Mouse (Mus musculus) thymus, postnatal 0 days (tissue): ENCODE measurements around the gene Pnma5. TPM values are rescaled to one million over a fixed set of nuclear protein-coding genes. Genes with fewer than 3 reads are reported as not detected.
"Not testable (repeated sequence)": the region's sequence is repeated elsewhere in the genome, so short reads cannot be mapped to it uniquely, and the experiment has no call there.

ENCODE experiments used
- DNase-seq: peaks from one replicate; pipeline ENCODE4 v3.0.0-alpha.2; 2015; ENCODE audit warnings: low spot score
- polyA plus RNA-seq: library from polyadenylated mRNA; unstranded; fragments of >200 nt; fragmentation: Nextera tagmentation; extraction: Ambion mirVana; gene quantifications from 2 replicates; pipeline ENCODE4 v1.2.1, GENCODE M21; 2015

The Pnma5 gene
- 0.09 TPM in 1 of 2 replicates, not detected in the other for polyA plus RNA-seq

DNA sequence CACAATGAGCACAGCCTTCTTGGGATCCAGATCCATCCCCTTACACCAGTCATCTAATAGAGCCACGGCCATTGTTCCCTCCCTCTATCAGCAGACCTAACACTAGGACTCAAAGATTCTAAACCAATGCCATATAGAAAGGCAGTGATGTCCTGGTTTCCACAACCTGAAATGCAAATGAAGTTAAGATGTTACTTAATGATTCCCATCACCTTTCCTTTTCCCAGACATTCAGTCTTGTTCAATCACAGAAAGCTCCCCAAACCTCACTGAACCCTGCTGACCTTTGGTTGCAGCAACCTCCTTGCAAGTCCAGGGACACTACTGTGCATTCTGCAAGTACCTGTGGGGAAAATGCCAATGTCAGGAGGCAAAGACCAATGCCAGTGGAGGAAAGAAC is at the start of gene Pnma5:
Pnma5 (minus strand) TSS at position 101 of the 400 bp plus-strand sequence.
- no peak for DNase-seq

DNA sequence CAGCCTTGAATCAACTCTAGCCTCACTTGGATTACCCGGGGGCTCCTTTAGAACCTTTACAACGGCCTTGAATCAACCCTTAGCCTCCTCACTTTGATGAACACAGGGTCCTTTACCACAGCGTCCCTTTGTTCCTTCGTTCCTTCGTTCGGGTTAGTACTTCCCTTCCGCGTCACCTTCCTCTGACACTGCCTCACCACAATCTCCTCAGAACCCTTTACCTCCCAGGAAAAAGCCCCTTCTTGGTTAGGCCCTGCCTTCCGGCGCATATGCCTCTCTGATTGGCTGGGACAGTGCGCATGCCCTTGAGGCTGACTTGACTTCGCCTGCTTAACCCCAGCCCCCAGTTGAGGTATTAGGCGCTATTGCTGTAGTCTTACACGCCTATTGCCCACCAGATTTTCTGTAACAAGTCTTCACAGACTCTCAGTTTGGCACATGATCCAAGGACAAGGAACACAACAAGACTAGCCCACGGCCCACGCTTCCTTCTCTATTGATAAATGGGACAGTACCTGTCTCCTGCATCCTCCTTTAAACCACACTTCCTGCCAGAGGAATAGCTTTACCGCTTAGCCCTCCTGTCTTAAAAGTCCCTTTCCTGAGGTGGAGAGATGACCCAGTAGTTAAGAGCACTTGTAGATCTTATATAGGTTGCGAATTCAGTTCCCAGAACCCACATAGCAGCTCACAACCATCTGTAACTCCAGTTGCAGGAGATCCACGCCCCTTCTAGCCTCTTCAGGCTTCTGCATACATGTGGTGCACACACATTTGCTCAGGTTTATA is 45.6 kb upstream of the Pnma5 start, which contains the start of gene Xlr4a:
Xlr4a (minus strand) TSS at position 212 of the 789 bp plus-strand sequence.
- peak; percentile 45 for DNase-seq

DNA sequence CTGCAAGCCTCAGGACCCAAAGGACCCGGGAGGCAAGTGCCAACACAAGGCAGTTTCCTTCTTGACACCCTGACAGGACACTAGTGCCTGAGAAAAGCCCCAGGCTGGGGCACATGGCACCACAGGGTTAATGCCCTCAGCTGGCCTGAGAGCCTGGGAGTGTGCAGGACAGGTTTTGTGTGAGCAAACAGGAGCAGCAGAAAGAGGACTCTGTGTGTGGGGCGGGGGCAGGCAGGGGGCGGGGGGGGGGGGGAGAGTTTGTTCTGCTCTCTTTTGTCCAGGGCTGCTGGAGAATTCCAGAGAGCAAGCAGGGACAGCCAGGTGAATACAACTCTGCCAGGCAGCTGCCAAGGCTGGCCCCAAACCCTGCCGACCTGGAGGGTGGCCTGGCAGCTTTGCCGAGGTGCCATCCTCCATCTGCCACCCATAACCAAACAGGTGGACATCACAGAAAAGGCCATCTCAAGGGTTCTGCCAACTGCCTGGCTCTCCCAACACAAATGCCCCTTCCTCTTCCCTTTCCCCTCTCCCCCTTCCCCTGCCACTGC is 29.9 kb upstream of the Pnma5 start:
- not testable (repeated sequence) for DNase-seq

- DNase-seq, result no peak
Observed at GRCm38 (mm10) chrX:73064415-73064793, 27.5 kb upstream of the Pnma5 start, which contains the start of gene Pnma3. Gene Pnma3, plus strand, starts transcription at chrX:73064787.

GRCm38 (mm10) chrX:73063512-73064414 is 26.9 kb upstream of the Pnma5 start:
- no peak for DNase-seq

- no peak for DNase-seq
Observed at GRCm38 (mm10) chrX:73062323-73062722, 25.4 kb upstream of the Pnma5 start.

- DNase-seq, result no peak
Observed at GRCm38 (mm10) chrX:73061528-73061927, 24.6 kb upstream of the Pnma5 start.

DNA sequence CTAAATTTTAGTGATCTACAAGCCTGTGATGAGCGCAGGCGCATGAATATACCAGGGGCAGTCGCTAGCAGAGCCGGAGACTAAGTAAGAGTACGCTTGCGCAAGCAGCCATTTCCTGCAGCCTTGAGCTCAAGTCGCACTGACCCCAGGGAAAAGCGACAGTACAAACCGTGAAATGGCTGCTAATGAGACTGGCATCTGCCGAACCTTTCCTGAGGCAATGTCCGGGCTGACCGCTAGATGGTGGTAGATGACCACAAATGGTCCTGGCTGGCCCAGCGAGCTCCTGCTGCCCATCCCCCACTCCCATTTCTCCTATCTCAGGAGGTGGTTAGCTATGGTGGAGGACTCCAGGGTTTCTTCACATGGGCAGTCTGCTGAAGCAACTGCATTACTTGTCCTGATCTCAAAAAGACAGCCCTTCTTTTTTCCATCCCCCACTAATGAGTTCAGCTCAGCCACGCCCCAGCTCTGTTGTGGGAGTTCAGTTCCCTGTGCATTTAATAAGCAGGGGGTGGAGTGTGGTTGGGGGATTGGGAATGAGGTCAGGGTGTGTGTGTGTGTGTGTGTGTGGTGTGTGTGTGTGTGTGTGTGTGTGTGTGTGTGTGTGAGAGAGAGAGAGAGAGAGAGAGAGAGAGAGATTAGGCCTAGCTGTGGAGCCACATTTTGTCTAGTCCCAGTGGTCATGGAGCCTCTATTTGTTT is 17.1 kb upstream of the Pnma5 start:
- DNase-seq, result peak; percentile 85

GRCm38 (mm10) chrX:73039666-73040065 is 2.8 kb upstream of the Pnma5 start:
- DNase-seq, result no peak

DNA sequence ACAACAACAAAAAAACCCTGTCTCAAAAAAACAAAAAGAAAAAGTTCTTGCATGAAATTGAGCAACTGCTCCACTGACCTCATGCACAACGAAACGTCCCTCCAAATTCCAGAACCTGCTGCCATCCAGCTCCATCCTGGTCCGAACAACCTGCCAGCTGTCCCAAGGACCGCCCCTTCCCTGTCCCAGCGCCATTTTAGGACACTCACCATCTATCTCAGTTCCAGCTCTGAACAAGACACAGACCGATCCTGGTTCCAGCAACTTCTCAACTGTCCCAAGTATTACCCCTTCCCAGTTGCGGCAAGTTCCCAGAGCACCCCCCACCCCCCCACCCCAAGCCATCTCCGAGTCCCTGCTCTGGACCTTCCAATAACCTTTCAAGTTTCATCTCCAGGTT is 1.9 kb upstream of the Pnma5 start:
- no peak for DNase-seq

- DNase-seq, result no peak
Observed at GRCm38 (mm10) chrX:73012846-73013245, 24.1 kb downstream of the Pnma5 start.

DNA sequence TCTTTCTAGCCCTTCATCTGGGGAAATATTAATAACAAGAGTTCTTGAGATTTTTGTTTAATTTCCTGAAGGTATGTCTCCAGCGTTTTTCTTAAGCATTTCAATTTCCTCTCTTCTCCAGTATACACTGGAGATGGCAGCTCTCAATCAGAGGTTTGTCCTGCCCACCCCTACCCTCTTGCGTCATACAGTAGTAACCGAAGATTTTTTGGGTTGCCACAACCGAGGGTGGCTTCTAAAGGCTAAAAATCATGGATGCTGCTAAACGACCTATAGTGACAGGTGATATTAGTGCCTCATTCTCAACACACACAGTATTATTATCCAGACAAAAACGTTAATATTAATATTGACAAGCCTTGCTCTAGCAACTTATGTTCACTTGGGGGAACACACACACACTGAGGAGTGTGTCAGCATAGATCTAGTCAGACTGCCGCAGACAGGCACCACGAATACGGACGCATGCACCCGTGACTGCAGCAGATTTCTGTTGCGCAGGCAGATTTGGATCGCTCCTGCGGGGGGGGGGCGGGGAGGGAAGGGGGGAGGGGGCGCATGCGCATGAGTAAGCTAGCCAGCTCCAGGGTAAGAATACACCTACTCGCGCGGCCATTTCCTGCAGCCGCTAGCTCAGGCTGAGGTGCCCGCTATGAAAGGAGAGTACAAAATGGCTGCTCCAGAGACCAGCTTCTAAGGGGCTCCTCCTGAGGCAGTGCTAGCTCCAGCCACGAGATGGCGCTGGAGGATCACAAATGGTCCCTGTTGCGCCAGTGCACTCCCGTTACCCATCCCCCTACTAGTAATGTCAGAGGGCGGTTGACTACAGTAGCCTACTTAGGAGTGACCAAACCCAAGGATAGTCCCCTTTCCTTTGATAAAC is 29.1 kb downstream of the Pnma5 start:
- peak; percentile 92 for DNase-seq

DNA sequence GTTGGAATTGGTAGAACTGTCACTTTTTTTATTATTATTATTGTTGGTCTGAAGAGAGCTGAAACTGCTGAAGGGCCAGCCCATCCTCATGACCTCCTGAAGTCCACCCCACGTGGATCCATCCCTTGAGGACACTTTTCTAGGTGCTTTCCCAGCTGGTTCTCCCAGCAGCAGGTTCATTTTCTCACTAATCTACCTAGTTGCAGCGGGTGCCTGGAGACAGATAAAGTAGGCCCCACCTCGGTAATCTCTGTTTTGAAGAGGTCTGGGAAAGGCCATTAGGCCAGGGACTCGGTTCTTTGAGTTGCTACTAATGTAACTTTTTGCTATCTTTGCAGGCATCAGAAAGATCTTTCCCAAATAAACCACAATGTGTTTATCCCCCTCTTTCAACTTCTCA is 31.2 kb downstream of the Pnma5 start:
- no peak for DNase-seq

- no peak for DNase-seq
Observed at GRCm38 (mm10) chrX:73003110-73003509, 33.8 kb downstream of the Pnma5 start.

DNA sequence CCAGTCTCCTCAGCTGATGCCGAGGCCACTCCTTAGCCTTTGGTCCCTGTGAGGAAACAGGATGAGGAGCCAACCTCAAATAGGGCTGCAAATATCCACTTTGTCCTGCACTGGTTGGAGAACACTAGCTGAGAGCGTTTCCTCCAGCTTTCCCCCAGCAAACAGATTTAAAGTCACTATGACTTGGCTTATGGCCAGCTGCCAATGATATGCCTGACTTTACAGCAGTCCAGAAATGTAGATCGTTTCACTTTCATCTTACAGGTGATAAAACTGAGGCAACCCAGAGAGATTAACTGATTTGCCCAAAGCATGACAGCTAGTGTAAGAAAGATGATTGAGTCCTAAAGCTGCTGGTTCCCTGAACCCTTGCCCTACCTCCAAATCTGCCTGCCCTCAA is 41.4 kb downstream of the Pnma5 start:
- DNase-seq, result no peak

DNA sequence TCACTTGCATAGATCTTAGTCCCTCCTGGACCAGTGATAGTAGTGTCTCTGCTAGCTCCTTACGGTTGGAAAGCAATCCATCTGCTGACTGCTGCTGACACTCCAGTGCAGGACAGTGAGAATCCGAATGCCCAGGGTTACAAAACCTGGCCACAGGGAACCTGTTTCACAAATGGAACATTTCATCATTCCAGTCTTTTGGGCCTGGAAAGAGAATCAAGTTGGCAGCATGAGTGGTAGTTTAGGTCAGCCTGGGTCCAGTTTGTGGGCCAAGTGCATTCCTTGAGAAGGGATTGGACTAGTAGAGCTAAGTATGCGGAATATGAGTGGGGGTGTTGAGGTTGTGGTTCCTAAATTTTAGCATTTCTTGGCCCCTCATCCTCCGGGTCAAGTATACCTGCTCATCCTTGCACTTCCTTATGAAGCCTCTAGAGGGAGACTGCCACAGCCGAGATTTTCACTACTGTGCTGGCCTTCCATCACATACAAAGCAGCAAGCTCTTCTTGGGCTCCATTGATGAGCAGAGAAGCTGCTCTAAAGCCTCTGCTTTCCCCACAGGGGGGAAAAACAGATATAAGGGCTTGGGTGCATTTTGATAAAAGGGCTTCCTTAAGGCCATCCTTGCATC is 44.5 kb downstream of the Pnma5 start:
- DNase-seq, result no peak

DNA sequence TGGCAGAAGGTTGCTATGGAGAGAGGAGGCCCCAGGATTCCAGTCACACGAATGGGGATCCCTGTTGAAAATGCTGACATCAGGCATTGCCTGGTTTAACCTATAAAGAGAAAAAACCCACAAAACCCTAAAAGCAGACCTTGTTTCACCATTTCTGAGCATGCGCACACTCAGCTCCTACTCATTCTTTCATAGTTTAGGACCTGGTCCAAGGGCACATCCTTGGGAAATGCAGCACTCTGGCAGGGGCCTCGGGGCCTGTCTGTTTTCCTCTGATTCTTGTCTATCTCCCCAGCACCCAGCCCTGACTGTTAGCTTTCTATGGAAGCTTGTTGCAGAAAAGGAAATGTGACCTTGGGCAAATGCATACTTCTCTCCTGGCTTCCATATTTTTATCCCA is 46.3 kb downstream of the Pnma5 start:
- DNase-seq, result no peak

- DNase-seq, result no peak
Observed at GRCm38 (mm10) chrX:72988431-72988830, 48.5 kb downstream of the Pnma5 start.

- no peak for DNase-seq
Observed at GRCm38 (mm10) chrX:72987520-72987905, 49.4 kb downstream of the Pnma5 start.
